Mouse (Mus musculus): ENCODE results near the gene Smg5. TPM values are rescaled to one million over a fixed set of nuclear protein-coding genes. Genes with fewer than 3 reads are reported as not detected.
"Not testable (repeated sequence)": the region's sequence is repeated elsewhere in the genome, so short reads cannot be mapped to it uniquely, and the experiment has no call there.

Smg5 gene
- total RNA-seq, 1 experiment: 182 TPM

DNA sequence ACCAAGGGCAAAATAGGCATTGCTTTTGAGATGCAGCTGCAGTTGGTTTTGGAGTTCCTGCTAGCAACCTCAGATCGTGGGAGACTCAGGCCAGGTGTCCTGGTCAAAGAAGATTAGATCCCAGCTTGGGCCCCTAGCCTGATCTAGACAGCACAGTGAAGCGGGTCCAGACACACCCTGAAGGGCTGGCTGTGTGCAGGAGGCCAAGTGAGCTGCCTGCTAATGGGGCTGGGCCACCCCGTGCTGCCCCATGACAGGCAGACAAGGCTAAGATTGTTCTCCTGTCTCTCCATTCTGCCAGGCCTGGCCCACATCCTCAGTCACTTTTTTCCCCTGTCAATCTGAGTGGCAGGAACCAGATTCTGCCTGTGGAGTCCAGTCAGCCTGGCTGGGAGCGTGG is 27.6 kb downstream of the Smg5 start:
- no peak for TF ChIP-seq ZNF384 (IDR thresholded peaks at IDR 0.05; ENCODE audit: low read depth, low read length)
- no peak for TF ChIP-seq ZC3H11A (IDR thresholded peaks at IDR 0.05; ENCODE audit: borderline replicate concordance, low read depth, low read length)
- no peak for TF ChIP-seq MAFK (IDR thresholded peaks at IDR 0.05; ENCODE audit: insufficient read depth, low read depth, low read length)
- no peak for TF ChIP-seq HCFC1 (IDR thresholded peaks at IDR 0.05; ENCODE audit: borderline replicate concordance, insufficient read depth, low read length)
- TF ChIP-seq CHD2 (IDR thresholded peaks at IDR 0.05; ENCODE audit: low read depth, low read length): no peak
- Histone ChIP-seq H3K9ac (ENCODE audit: insufficient read depth, low read depth, low read length, poor library complexity, severe bottlenecking) (no peak overlapping the region), H3K9me3 (ENCODE audit: control insufficient read depth, insufficient read depth, low read depth, low read length) (no peaks in the 10 kb centered on the region), H3K4me1 (ENCODE audit: control insufficient read depth in 2 of 2, insufficient read depth in 2 of 2, low read length in 2 of 2, poor library complexity in 1 of 2) (peaks cover 0 to 17% of the 10 kb centered on the region in 2 experiments; a peak in 2 of 4 replicates), H3K27ac (ENCODE audit: insufficient read depth, low read depth, low read length, poor library complexity, severe bottlenecking) (no peak overlapping the region), H3K4me3 (ENCODE audit: insufficient read depth in 1 of 2, low read depth in 1 of 2, low read length in 2 of 2, poor library complexity in 1 of 2, severe bottlenecking in 1 of 2) (no peak overlapping the region), H3K36me3 (ENCODE audit: control insufficient read depth, insufficient read depth, low read length, poor library complexity, severe bottlenecking) (peaks cover 38% of the 10 kb centered on the region)
- DNase-seq (ENCODE audit: low read depth, low spot score): no peak
- in situ Hi-C loops (cut with MboI; ENCODE audit: low sequenced_read_pairs in 2 of 2, unreplicated experiment in 2 of 2): no loop called here

DNA sequence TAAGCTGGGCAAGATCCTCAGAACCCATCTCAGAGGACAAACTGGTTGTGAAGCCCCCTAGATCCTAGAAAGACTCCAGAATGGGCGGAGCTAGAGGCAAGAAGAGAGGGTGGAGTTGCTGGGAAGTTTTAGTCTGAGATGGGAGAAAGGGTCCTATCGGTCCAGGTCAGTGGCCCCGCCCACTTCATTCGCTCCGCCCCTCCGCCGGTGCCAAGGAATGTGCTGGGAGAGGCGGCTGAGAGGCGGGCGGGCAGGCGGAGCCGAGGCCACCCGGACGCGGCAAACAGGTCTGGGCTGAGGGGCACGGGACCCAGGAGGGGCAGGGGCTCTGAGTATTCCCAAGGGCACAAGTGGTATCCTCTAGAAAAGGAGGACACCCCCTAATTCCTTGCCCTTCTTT is 28.3 kb downstream of the Smg5 start, which contains the start of gene Paqr6:
Paqr6 (plus strand) TSS at position 248 of the 400 bp plus-strand sequence.
- Histone ChIP-seq H3K4me3 (ENCODE audit: insufficient read depth in 1 of 2, low read depth in 1 of 2, low read length in 2 of 2, poor library complexity in 1 of 2, severe bottlenecking in 1 of 2) (peak within 1 kb of the TSS; percentile 23 to 37; a peak in 2 of 4 replicates), H3K9ac (ENCODE audit: insufficient read depth, low read depth, low read length, poor library complexity, severe bottlenecking) (no peak within 1 kb of the TSS), H3K4me1 (ENCODE audit: control insufficient read depth in 2 of 2, insufficient read depth in 2 of 2, low read length in 2 of 2, poor library complexity in 1 of 2) (peaks cover 0 to 17% of the 10 kb centered on the region in 2 experiments; a peak in 2 of 4 replicates), H3K36me3 (ENCODE audit: control insufficient read depth, insufficient read depth, low read length, poor library complexity, severe bottlenecking) (peaks cover 31% of the 10 kb centered on the region), H3K9me3 (ENCODE audit: control insufficient read depth, insufficient read depth, low read depth, low read length) (no peaks in the 10 kb centered on the region), H3K27ac (ENCODE audit: insufficient read depth, low read depth, low read length, poor library complexity, severe bottlenecking) (no peak within 1 kb of the TSS)
- peak; percentile 88 for DNase-seq (ENCODE audit: low read depth, low spot score)
- in situ Hi-C loops (cut with MboI; ENCODE audit: low sequenced_read_pairs in 2 of 2, unreplicated experiment in 2 of 2): no loop called here
- TF ChIP-seq HCFC1 (IDR thresholded peaks at IDR 0.05; ENCODE audit: borderline replicate concordance, insufficient read depth, low read length) (no peak), ZC3H11A (IDR thresholded peaks at IDR 0.05; ENCODE audit: borderline replicate concordance, low read depth, low read length) (no peak), ZNF384 (IDR thresholded peaks at IDR 0.05; ENCODE audit: low read depth, low read length) (no peak), CHD2 (IDR thresholded peaks at IDR 0.05; ENCODE audit: low read depth, low read length) (no peak), MAFK (IDR thresholded peaks at IDR 0.05; ENCODE audit: insufficient read depth, low read depth, low read length) (no peak)

DNA sequence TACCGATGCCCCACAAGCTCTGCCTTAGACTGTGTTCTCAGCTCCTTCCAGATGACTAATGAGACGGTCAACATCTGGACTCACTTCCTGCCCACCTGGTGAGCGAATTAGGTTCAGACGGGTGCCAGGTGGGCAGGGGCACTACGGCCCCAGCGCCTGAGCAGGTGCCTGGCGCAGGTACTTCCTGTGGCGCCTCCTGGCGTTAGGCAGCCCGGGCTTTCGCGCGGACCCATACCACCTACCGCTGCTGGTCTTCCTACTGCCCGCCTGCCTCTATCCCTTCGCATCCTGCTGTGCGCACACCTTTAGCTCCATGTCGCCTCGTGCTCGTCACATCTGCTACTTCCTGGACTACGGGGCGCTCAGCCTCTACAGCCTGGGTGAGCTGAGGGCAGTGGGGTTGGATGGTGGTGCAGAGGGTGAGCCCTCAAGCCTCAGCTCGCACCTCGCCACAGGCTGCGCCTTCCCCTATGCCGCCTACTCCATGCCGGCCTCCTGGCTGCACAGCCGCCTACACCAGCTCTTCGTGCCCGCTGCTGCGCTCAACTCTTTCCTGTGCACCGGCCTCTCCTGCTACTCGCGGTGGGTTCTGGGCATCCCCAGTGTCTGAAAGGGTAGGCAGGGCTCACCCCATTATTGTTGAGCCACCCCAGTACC is 29.8 kb downstream of the Smg5 start:
- peak overlapping the region; percentile 46 to 57; a peak in 2 of 4 replicates for H3K4me3 ChIP-seq (ENCODE audit: insufficient read depth in 1 of 2, low read depth in 1 of 2, low read length in 2 of 2, poor library complexity in 1 of 2, severe bottlenecking in 1 of 2)
- TF ChIP-seq ZNF384 (IDR thresholded peaks at IDR 0.05; ENCODE audit: low read depth, low read length) (no peak), CHD2 (IDR thresholded peaks at IDR 0.05; ENCODE audit: low read depth, low read length) (no peak), ZC3H11A (IDR thresholded peaks at IDR 0.05; ENCODE audit: borderline replicate concordance, low read depth, low read length) (no peak), MAFK (IDR thresholded peaks at IDR 0.05; ENCODE audit: insufficient read depth, low read depth, low read length) (no peak), HCFC1 (IDR thresholded peaks at IDR 0.05; ENCODE audit: borderline replicate concordance, insufficient read depth, low read length) (no peak)
- in situ Hi-C loops (cut with MboI; ENCODE audit: low sequenced_read_pairs in 2 of 2, unreplicated experiment in 2 of 2): no loop called here

DNA sequence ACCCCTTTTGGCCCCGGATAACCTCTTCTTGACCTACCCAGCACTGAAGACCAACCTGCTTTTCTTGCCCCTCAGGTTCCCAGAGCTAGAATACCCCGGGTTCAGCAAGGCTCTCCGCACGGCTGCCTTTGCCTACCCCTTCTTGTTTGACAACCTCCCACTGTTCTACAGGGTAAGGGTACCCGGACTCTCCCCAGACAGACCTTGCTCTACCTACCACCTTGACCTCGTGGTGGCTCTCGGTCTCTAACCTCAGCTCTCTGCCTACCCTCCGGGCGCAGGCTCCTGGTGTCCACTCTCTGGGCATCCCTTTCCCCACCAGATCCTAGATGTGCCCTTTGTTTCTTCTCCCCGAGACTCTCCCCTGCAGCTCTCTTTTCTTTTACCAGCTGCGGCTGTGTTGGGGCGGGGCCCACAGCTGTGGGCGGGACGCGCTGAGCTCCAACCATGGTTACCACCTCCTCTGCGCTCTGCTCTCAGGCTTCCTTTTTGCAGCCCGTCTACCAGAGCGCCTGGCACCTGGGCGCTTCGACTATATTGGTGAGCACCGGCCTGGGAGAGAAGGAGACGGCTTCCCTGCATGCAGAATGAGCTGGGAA is 30.9 kb downstream of the Smg5 start:
- H3K9me3 ChIP-seq (ENCODE audit: control insufficient read depth, insufficient read depth, low read depth, low read length); H3K36me3 ChIP-seq (ENCODE audit: control insufficient read depth, insufficient read depth, low read length, poor library complexity, severe bottlenecking); H3K9ac ChIP-seq (ENCODE audit: insufficient read depth, low read depth, low read length, poor library complexity, severe bottlenecking); in situ Hi-C loops (cut with MboI; ENCODE audit: low sequenced_read_pairs in 2 of 2, unreplicated experiment in 2 of 2); H3K4me3 ChIP-seq (ENCODE audit: insufficient read depth in 1 of 2, low read depth in 1 of 2, low read length in 2 of 2, poor library complexity in 1 of 2, severe bottlenecking in 1 of 2); H3K27ac ChIP-seq (ENCODE audit: insufficient read depth, low read depth, low read length, poor library complexity, severe bottlenecking); DNase-seq (ENCODE audit: low read depth, low spot score): not testable (repeated sequence)
- H3K4me1 ChIP-seq (ENCODE audit: control insufficient read depth in 2 of 2, insufficient read depth in 2 of 2, low read length in 2 of 2, poor library complexity in 1 of 2): peaks cover 0 to 16% of the 10 kb centered on the region in 2 experiments; a peak in 2 of 4 replicates

More for the DNA sequence above, 29.8 kb downstream of the Smg5 start:
- no peak for DNase-seq (ENCODE audit: low read depth, low spot score)
- Histone ChIP-seq H3K4me1 (ENCODE audit: control insufficient read depth in 2 of 2, insufficient read depth in 2 of 2, low read length in 2 of 2, poor library complexity in 1 of 2) (peaks cover 0 to 16% of the 10 kb centered on the region in 2 experiments; a peak in 2 of 4 replicates), H3K9ac (ENCODE audit: insufficient read depth, low read depth, low read length, poor library complexity, severe bottlenecking) (peak overlapping the region; percentile 46; the same call in 1 of the 2 replicates), H3K36me3 (ENCODE audit: control insufficient read depth, insufficient read depth, low read length, poor library complexity, severe bottlenecking) (peaks cover 16% of the 10 kb centered on the region), H3K27ac (ENCODE audit: insufficient read depth, low read depth, low read length, poor library complexity, severe bottlenecking) (no peak overlapping the region), H3K9me3 (ENCODE audit: control insufficient read depth, insufficient read depth, low read depth, low read length) (0 out of 2 replicates have a peak, but pooled peaks cover 2% of the 10 kb centered on the region)

DNA sequence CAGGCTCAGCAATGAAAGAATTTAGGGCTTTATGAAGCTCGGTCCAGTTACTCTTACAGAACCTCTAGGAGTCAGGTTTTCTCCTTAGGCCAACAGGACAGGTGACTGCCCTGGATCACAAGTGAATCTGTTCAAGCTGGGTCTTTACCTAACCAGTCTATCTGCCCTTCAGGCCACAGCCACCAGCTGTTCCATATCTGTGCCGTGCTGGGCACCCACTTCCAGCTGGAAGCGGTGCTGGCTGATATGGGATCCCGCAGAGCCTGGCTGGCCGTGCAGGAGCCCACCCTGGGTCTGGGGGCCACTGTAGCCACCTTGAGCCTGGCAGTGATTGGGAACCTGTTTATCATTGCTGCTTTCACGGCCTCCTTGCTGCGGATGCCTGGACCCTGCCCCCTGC is 31.5 kb downstream of the Smg5 start:
- H3K27ac ChIP-seq (ENCODE audit: insufficient read depth, low read depth, low read length, poor library complexity, severe bottlenecking); H3K9me3 ChIP-seq (ENCODE audit: control insufficient read depth, insufficient read depth, low read depth, low read length); H3K4me3 ChIP-seq (ENCODE audit: insufficient read depth in 1 of 2, low read depth in 1 of 2, low read length in 2 of 2, poor library complexity in 1 of 2, severe bottlenecking in 1 of 2); in situ Hi-C loops (cut with MboI; ENCODE audit: low sequenced_read_pairs in 2 of 2, unreplicated experiment in 2 of 2); H3K36me3 ChIP-seq (ENCODE audit: control insufficient read depth, insufficient read depth, low read length, poor library complexity, severe bottlenecking); H3K9ac ChIP-seq (ENCODE audit: insufficient read depth, low read depth, low read length, poor library complexity, severe bottlenecking); DNase-seq (ENCODE audit: low read depth, low spot score): not testable (repeated sequence)
- H3K4me1 ChIP-seq (ENCODE audit: control insufficient read depth in 2 of 2, insufficient read depth in 2 of 2, low read length in 2 of 2, poor library complexity in 1 of 2): peaks cover 0 to 16% of the 10 kb centered on the region in 2 experiments; a peak in 2 of 4 replicates

DNA sequence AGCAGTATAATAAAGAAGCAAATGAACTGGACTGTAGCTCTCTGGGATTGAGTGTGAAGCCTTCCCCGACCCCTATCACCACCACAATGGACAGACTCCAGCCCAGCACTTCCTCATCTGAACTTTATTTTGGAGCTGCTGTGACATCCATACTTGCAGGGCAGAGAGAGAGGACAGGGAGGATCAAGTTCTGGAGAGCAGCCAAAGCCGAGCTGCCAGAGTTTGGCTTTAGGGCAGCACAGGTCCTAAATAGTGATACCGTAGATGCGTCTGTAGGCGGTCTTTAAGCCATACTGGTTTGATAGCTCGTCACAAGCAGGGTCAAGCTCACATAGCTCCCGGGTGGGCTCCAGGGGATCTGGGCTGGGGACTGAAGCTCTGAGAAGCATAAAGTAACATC is 32.5 kb downstream of the Smg5 start:
- in situ Hi-C loops (cut with MboI; ENCODE audit: low sequenced_read_pairs in 2 of 2, unreplicated experiment in 2 of 2); DNase-seq (ENCODE audit: low read depth, low spot score); H3K36me3 ChIP-seq (ENCODE audit: control insufficient read depth, insufficient read depth, low read length, poor library complexity, severe bottlenecking); H3K9me3 ChIP-seq (ENCODE audit: control insufficient read depth, insufficient read depth, low read depth, low read length); H3K4me3 ChIP-seq (ENCODE audit: insufficient read depth in 1 of 2, low read depth in 1 of 2, low read length in 2 of 2, poor library complexity in 1 of 2, severe bottlenecking in 1 of 2); H3K9ac ChIP-seq (ENCODE audit: insufficient read depth, low read depth, low read length, poor library complexity, severe bottlenecking); H3K27ac ChIP-seq (ENCODE audit: insufficient read depth, low read depth, low read length, poor library complexity, severe bottlenecking): not testable (repeated sequence)
- peaks cover 0 to 16% of the 10 kb centered on the region in 2 experiments; a peak in 2 of 4 replicates for H3K4me1 ChIP-seq (ENCODE audit: control insufficient read depth in 2 of 2, insufficient read depth in 2 of 2, low read length in 2 of 2, poor library complexity in 1 of 2)

DNA sequence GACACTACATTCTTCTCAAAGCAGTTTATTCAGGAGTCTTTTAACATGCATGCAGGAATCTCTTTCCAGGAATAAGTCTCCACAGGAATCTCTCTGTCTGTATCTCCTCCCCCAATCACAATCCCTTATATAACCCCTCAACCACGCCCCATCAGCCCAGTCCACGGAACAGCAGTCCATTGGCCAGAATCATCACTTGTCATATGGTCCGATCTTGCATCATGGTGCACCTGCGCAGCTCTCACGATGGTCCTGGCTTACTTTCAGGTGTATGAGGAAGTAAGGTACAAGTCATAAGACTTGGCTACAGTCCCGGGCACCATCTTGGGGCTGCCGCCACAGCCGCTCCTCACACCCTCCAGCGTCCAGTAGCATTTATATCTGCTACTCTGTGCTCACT is 36.6 kb downstream of the Smg5 start, which contains the start of gene Bglap3:
Bglap3 (minus strand) TSS at position 101 of the 400 bp plus-strand sequence.
- H3K9me3 ChIP-seq (ENCODE audit: control insufficient read depth, insufficient read depth, low read depth, low read length); in situ Hi-C loops (cut with MboI; ENCODE audit: low sequenced_read_pairs in 2 of 2, unreplicated experiment in 2 of 2); H3K4me3 ChIP-seq (ENCODE audit: insufficient read depth in 1 of 2, low read depth in 1 of 2, low read length in 2 of 2, poor library complexity in 1 of 2, severe bottlenecking in 1 of 2); H3K4me1 ChIP-seq (ENCODE audit: control insufficient read depth in 2 of 2, insufficient read depth in 2 of 2, low read length in 2 of 2, poor library complexity in 1 of 2); H3K9ac ChIP-seq (ENCODE audit: insufficient read depth, low read depth, low read length, poor library complexity, severe bottlenecking); H3K27ac ChIP-seq (ENCODE audit: insufficient read depth, low read depth, low read length, poor library complexity, severe bottlenecking); H3K36me3 ChIP-seq (ENCODE audit: control insufficient read depth, insufficient read depth, low read length, poor library complexity, severe bottlenecking); DNase-seq (ENCODE audit: low read depth, low spot score): not testable (repeated sequence)

Data from ES-E14 (cell line).